Mouse (Mus musculus) gastrocnemius, postnatal 25 days (tissue): ENCODE results near the gene Dusp1. TPM values are rescaled to one million over a fixed set of nuclear protein-coding genes. Genes with fewer than 3 reads are reported as not detected.

Experiments
- DNase-seq: peaks from one replicate; pipeline ENCODE4 v3.0.0; 2022
- total RNA-seq, 2 experiments: library from RNA; stranded (reverse); gene quantifications; 1 replicate in 1 of 2; 2 replicates in 1 of 2; pipeline ENCODE4 v1.2.3; 2021

Gene Dusp1
- total RNA-seq, 2 experiments from 2014 or later, result 49.2 to 82.2 TPM

DNA sequence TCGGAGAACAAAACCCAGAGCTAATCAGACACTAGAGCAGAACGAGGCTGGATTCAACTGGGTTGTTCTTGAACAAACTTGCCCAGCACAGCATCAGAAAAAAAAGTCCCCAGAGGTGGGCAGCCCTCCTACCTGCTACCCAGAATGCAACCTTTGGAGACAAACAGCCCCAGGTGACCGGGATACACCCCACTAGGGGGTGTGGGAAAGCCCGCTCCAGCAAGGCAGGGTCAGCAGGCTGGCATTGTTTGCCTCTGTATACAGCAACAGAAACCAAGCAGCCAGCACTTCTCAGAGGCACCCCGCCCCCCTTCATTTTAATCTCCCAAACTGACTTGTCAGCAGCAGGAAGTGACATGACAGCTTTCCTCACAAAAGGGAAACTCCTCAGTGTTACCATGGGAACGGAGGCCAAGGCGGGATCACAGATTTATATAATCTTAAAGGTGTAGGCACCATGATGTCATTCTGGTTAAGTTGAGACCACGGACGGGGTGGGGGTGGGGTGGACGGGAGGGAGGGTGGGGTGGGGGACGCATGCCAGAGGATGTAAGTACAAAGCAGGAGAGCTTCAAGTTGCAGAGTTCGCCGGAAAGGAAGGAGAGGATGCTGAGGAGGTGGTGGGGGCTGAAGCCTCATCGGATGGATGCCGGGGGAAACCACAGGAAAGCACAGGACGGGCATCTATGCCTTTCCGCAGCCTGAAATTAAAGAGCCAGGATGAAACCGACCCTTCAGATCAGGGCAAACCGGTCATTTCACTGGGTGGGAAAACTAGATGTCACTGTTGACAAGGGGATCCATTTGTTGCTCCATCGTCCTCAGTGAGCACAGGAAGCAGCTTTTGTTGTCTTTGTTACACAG lies 58.9 kb downstream of the Dusp1 start:
- DNase-seq, result peak; percentile 73

DNA sequence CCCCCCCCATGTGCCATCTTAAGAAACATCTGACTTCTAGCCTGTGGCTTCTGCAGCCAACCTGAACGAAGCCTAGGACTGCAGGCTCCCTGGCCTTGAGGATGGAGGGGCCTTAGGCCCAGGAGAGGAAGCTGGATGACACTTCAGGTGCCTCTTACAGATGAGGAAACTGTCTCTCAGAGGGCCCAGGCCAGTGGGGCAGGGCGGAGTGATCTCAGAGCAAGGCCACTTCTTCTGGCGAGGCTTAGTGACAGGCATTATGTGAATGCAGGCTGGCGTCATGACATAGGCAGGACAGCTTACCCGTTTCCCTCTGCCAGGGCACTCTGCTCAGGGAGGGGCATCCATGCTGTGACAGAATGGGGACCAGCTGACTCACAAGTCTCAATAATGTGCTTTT lies 60.1 kb downstream of the Dusp1 start:
- DNase-seq, result no peak

DNA sequence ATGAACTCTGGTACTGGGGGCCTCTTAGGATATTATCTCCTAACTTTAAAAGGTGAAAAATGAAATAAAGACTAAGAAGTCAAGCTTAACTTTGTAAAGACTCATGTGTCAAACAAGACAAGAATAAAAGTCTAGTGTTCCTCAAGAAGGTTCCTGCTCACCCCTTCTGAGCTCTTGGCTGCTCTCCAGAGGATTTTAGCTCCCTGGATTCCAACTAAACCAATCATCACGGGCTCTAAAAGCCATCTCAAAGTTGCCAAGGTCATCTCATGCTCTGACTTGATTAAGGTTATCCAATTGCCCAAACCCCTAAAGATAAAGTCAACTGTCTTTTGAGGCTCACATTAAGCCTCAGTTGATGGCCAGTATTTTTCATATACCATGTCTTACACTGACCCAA lies 63.3 kb downstream of the Dusp1 start:
- no peak for DNase-seq

DNA sequence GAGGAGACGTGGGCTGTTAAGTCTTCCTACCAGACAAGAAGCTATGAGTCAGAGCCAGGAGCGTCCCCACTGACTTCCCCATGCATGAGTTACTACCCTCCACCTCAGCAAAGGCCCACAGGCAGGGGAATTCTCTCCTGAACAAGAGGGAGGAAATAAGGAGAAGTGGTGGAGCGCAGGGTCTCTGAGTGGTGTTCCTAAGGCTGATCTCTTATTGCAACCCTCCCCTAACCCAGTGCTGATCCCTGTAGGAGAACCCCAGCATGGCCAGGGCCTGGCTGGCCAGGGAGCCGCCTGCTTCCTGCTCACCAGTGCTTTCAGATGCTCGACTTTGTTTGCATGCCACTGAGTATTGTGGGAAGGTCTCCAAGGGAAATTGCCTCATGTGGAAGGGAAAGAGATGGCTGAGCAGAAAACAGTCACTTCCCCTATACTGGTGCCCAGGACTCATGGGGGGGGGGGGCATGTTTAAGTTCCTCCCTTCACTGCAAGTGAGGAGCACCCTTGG lies 64.5 kb downstream of the Dusp1 start:
- no peak for DNase-seq

DNA sequence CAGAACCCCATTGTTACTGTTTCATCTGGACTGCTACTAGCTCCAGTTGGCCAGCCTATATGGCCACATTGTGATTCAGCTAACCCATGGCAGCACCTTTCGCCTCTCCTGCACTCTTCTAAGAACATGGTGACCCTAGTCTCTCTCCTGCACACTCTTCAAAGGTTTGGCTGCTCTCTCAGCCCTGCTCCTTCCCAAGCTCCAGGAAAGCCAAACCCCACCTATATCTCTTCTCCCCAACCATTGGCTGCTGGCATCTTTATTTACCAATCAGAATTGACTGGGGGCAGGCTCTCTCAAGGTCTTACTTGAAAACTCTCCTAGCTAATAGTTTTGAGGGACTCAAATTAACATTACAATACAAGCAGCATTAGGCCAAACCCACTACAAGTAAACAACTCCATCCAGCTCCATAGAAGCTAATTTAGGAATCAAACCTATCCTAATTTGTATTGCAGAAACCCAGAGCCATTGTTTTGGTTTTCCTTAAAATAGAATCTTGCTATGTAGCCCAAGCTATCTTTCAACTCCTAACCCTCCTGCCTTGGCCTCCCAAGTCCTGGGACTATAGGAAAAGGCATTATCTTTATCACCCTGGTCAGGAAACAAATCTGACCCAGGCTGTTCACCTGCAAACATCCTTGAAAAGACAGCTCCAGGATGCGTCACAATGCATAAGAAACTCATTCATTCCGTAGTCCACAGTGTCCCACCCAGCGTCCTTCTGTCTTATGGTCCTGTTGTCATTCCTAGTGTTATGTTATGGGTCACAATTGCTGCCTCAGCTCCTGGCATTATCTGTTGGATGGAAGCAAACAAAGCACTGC lies 67.1 kb downstream of the Dusp1 start:
- DNase-seq, result no peak

DNA sequence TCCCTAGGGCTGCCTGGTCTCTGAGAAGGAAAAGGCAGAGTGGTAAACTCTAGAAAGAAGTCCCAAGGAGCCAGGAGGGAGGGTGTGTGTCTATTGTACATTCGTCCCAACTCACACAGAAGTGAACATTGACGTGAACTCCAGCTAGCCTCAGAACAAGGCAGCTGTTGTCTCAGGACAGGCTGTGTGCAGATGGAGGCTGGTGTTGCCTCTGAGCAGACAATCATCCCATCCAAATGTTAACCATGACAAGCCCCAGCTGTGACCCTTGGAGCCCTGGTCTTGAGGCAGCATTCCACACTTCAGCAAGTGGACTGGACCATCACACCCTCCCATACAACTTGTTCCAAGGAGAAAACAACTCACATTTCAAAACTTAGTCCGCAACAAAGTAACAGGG lies 69.7 kb downstream of the Dusp1 start:
- DNase-seq, result no peak

DNA sequence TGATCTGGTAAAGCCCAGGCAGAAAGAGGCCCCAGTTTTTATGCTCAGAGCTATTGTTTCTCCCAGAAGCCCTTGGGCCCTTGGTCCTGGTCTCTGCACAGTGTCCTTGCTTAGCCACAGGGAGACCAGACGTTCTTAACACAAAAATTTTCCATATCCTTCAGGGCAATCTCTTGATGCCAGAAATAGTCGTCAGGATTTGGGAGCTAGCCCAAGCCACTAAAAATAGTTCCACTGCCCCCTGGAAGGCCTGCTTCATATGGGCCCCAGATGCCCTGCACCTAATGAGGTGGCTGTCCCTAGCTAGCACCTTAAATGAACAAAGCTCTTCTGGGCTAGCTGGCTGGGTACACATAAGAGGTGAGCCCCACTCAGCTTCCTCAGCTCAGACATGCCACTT lies 71.0 kb downstream of the Dusp1 start:
- peak; percentile 71 for DNase-seq

DNA sequence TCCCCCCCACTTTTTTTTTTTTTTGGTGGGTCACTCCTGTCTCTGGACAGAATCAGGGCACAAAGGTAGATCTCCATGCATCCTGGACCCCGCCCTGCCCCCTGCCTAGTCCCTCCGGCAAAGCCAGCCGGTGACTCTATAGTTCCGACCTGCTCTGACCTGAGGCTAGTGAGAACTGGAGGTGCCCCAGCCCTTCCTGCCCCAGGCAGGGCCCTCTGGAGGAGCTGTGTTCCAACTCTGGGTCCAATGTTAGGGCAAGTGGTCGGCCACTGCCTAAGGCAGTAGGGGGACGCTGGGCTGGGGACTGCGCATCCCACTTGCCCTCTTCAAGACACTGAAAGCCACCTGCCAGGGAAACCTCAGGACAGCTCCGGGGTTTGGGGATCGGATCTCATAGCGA lies 71.9 kb downstream of the Dusp1 start:
- DNase-seq, result no peak

DNA sequence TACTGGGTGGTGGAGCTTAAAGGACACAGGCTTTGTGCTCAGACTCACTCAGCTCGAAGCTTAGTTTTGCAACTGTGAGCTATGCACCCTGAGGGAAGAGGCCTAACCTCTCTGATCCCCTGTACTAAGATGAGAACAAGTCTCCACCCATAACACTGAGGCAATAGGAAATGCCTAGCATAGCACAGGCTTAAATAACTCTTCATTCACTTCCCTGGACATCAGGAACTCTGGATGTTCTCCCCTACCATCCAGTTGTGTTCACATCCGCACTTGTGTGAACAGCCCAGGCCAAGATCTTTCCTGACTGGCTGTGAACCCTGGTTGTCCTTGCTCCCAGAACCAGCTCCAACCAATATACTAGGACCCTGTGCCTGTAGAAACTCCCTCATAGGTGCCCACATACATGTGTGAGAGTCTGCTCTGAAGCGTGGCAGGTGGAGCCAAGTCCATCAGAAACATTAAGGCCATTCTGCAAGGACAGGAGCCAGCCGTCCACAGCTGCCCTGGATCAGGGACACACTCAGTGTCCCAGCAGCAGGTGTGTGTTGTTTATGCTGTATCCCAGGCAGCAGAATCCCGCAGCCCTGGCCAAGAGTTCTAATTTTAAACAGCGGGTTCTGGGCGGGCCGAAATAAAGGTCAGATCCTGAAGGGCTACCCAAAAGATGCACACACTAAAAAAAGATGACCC lies 73.1 kb downstream of the Dusp1 start:
- peak; percentile 90 for DNase-seq

DNA sequence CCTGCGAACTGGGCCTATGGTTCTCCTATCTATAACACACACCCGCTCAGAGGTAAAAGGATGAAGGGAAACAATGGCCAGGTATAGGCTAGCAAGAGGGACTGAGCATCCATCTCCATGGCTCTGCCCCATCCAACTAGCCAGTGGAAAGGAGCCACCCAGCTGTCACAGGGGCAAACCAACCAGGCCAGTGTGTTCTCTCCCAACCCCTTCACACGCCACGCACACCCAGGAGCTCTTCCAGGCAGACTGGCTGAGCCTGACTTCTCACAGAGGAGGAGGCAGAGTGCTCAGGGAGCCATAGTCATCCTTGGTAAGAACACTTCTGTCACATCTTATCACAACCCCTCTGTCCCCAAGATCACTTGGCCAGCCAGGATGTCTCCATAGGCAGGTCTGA lies 74.0 kb downstream of the Dusp1 start:
- no peak for DNase-seq

DNA sequence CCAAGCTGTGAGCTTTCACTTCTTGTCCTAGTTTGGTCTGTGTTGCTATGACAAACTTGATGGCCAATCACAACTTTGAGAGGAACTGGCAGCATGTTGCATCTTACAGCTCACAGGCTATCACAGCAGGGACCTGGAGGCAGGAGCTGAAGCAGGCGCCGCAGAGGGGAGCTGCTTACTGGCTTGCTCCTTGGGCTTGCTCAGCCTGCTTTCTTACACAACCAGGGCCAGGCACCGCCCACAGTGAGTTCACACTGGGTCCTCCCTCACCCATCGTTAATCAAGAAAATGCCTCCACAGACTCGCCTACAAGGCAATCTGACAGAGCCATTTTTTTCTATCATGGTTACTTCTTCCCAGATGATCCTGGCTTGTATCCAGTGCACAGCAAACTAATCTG lies 74.7 kb downstream of the Dusp1 start:
- DNase-seq, result peak; percentile 68

DNA sequence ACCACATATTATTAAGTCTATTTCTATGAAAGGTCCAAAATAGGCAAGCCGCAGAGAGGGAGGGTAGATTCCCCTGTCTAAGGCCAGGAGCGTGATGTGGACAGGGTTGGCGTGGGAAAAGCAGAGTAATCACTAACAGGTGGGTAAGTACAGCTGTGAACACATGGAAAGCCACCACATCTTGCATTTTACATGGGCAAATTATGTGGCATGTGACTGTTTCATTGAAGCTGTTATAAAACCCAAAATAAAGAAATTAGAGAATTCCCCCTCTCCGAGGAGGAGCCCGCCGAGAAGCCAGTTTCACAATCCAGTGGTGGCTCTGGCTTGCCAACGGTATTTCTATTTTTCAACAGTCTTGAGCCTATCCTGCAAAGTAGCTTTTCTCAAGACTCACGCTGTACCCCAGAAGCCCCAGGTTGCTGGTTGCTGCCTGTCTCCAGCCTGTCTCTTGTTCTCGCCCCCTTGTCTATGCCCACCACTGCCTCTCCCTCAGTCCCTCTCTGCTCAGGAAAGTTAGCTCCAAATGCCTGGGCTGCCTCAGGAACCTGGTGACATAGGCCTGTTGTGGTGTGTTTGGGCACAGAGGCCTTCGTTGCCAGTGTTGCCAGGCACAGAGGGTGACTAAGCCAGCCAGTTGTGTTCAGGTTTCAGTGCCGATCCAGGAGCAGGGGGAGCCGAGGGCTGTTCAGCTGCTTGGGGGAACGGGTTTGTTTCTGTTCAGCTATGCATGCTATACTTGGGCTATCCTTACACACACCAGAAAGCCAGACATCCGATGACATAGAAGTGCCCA lies 77.1 kb downstream of the Dusp1 start:
- peak; percentile 67 for DNase-seq

DNA sequence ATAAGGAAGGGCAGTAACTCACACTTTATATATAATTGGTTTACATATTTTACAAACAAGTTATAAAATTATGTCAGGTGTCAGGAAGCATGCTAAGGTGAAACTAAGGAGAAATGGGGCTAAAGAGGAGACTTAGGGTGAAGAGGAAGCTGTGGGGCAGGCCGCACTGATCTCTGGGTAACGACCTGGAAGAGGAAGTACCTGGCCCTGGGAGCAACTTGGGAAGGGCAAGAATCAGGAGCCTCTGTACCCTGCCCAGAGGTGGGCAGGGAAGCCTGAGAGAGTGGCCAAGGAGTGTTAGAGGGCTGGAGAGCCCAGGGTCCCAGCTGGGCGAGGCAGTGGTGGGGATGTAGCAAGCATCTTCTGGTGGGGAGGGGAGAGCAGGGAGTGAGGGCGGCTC lies 81.0 kb downstream of the Dusp1 start:
- no peak for DNase-seq

DNA sequence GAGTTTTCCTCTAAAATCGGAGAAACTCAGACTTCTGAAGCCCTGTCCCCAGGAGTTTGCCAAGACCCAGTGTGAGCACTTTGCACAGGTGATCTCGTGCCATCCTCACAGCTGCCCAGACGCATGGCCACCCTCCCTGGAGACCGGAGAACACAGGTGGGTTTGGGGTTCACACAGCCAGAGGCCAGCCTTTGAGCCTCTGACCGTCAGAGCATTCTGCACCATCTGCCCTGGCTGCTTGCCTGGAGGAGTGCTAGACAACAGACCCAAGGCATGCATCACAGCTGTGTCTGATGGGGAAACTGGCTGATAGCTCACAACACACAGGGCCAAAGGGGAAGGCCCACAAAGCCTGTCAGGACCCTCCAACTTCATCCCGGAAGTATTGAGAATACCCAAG lies 82.3 kb downstream of the Dusp1 start:
- peak; percentile 50 for DNase-seq

DNA sequence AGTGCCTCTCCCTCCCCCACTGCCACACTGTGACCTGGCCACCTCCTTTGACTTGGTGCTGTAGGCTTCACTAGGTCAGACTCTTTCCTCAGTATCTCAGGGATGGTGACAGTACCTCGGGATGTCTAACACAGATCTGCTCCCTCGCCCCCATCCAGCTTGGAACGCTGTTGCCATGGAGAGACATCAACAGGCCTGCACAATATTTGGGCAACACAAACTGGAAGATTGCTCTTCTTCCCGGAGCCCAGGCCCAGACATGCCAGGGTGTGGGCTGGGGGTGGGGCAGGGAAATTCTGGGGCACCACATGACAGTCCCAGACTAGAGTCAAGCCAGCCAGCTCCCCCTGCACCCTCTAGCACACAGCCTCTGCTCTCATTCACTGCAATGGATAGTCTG lies 83.3 kb downstream of the Dusp1 start:
- no peak for DNase-seq

DNA sequence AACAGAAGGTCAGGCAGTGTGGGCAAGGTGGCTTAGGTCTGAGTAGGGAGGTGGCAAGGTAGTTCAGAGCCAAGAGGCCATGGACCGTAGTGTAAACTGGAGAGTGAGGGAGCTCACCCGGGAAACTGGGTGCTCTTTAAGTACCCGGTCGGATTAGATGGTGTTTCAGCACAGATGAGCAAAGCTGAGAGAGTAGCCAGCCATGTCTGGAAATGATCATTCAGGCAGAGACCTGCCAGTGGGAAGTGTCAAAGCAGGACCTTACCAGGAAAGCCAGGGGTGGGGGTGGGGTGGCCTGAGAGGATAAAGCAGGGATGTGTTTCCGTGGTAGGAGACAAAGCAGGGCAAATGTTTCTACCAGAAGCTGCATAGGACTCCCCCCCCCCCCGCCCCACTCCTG lies 85.1 kb downstream of the Dusp1 start:
- no peak for DNase-seq

DNA sequence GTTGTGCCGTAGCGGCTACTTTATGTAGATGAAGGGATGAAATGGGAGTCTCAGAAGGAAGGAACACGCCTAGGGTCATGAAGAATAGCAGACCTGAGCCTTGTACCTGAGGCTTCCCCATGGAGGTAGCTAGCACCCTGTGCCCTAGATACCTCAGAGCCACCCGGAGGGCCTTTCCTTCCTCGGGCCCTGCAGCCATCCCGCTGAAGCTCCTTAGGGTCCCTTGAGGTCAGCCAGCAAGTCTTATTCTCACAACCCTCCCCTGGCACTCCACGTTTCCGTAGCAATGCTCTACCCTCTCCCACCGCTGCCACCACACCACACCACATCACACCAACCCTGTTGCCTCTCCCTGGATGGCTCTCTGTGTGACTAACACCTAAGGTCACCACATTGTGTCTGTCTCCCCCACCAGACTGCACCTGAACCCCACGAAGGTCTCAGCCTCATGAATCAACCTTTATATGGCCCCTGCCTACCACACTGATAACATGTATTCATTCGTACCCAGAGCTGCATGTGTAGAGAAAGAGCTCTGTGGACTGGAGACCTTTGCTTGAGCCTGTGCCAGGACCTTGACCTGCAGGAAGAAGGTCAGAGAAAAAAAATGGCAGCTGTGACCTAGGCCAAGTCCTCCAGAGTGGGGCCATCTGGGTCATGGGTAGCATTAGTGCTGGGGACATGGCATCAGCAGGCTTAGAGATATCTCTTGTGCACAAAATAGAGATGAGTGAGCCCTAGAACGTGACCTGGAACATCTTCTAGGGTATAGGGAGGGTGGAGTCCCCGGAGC lies 93.6 kb downstream of the Dusp1 start:
- DNase-seq, result no peak

DNA sequence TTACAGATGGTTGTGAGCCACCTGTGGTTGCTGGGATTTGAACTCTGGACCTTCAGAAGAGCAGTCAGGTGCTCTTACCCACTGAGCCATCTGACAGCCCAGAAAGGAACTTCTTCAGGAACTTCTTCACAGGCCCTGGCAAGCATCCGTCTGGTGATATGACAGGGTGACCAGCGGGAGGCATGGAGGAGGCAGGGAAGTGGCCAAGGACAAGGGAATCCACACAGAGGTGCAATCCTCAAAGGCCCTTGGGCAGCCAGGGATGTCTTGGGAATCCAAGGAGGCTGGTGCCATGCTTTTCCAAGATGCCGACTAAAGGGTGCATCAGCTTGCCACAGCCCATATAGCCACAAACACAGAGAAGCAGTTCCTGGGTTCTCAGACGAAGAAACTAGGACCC lies 94.3 kb downstream of the Dusp1 start:
- DNase-seq, result no peak

DNA sequence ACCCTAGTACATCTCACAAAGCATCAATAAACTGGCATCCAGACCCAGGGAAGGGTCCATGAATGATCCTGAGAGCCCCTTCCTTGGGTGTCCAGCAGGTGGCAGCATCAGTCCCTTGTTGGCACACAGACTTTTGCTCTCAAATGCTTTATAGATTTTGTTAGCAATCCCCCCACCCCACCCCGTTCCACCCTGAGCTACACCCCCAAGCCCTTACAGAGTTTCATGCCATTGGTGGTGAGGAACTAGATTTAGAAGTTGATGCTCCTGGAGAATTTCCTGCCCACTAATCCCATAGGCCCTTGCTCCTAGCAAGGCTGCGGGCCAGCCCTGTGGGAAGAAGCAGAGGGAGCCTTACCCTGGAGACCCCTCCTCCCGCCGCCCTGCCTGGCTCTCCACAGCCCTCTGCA lies 95.2 kb downstream of the Dusp1 start:
- peak; percentile 62 for DNase-seq

DNA sequence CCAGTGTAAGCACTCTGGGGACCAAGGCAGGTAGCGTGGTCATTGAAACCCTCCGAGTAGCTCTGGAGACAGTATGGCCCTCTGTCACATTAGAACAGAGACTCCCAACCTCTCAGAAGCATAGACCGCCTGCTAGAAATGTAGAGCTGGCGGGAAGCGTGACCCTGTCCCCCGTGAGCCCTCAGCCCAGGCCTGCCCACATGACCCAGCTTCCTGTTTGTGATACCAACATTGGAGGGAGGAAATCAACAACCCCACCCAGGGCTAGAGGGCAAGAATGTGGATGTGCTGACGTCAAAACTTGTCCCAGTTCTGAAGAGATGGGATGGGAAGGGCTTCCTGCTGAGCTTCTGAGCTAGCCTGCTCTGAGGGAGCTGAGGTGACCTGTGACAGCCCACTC lies 97.0 kb downstream of the Dusp1 start:
- peak; percentile 57 for DNase-seq

DNA sequence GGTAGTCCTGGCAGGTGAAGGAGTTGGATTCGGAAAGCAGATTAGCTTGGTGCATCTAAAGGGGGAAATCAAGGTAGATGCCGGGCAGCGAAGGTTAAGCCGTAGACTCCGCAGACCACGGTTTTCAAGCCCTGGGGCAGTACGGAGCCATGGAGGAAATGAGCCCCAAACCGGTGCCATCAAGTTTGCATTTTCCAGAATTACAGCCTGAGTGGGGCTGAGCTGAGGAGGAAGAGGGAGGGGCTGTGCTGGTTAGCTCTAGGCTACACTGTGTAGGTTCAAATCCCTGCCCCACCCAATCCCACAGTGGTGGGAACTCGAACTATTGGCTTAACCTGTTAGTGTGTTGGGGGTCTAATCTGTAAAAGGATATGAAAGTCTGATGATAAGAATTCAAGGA lies 97.4 kb downstream of the Dusp1 start:
- no peak for DNase-seq
